Mouse (Mus musculus): Measurements from ENCODE around the gene Gm3642. TPM values are rescaled to one million over a fixed set of nuclear protein-coding genes. Genes with fewer than 3 reads are reported as not detected.

The Gm3642 gene
- not detected for total RNA-seq (2023)

DNA sequence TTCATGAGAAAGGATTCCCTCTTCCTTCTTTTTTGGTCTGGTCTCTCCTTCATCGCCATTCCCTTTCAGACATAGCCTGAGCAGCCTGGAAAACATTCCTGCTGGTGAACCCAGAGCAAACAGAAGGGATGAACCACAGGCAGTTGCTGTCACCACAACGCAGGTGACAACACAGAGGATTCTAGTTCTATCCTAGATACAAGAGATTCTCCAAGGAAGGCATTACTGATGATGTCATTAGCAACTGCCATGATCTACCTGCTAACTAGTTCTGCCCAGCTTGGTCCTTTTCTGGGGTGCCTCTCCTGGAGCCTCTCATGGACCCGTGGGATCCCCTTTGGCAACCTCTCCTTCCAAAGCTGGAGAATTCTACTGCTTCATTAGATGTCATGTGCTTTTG lies at the start of gene Gm3642:
Gene Gm3642 (minus strand): TSS at position 101 of the 400 bp plus-strand sequence.

GRCm38 (mm10) chr14:6889521-6890012 lies 49.5 kb upstream of the Gm3642 start, which contains the start of gene Gm3667:
TSS of gene Gm3667 (minus strand) at chr14:6889962.

Other genes starting within 250 kb of the Gm3642 start
- gene Gm3629, start 249.7 kb downstream of the Gm3642 start, total RNA-seq (2023) = not detected
- not detected for gene Gm3460, start 217.9 kb downstream of the Gm3642 start, total RNA-seq (2023)
- not detected for gene Gm10251, start 156.1 kb downstream of the Gm3642 start, total RNA-seq (2023)
- not detected for gene Gm8050, start 120.1 kb downstream of the Gm3642 start, total RNA-seq (2023)
- not detected for gene Gm3636, start 98.0 kb downstream of the Gm3642 start, total RNA-seq (2023)
- not detected for gene Gm8362, start 65.9 kb downstream of the Gm3642 start, total RNA-seq (2023)
- not detected for gene Gm3667, start 49.7 kb upstream of the Gm3642 start, total RNA-seq (2023)
- not detected for gene Gm6356, start 133.5 kb upstream of the Gm3642 start, total RNA-seq (2023)
- not detected for gene Gm10406, start 187.1 kb upstream of the Gm3642 start, total RNA-seq (2023)
- gene Gm3685, start 204.7 kb upstream of the Gm3642 start, total RNA-seq (2023) = not detected

Measured in monocyte, adult 59 days (primary cell).